Mouse (Mus musculus) limb, embryonic 14.5 days (tissue): ENCODE measurements around the gene Zmat1. TPM values are rescaled to one million over a fixed set of nuclear protein-coding genes. Genes with fewer than 3 reads are reported as not detected.

ENCODE experiments used
- ATAC-seq: fragments of 200-750 bp; cut with Nextera tagmentation; 2 replicates; pipeline ENCODE4 v1.8.0; 2017; ENCODE audit warnings: low read depth, moderate number of reproducible peaks, moderate TSS enrichment; ENCODE audit not compliant: low FRiP score
- DNase-seq: peaks from one replicate; pipeline ENCODE4 v3.0.0-alpha.2; 2015; ENCODE audit warnings: low spot score
- H3K27ac ChIP-seq: fragments of 300-500 bp; sonication (generic); replicated peaks from 2 replicates; pipeline ENCODE4 v1.5.1; 2014; ENCODE audit warnings: low read depth, mild to moderate bottlenecking, low read length, moderate library complexity, mixed read lengths
- H3K27me3 ChIP-seq: fragments of 300-500 bp; sonication (generic); 2 replicates; pipeline ENCODE4 v1.6.1; 2014; ENCODE audit warnings: low read length, mixed read lengths; ENCODE audit not compliant: control insufficient read depth, insufficient read depth
- H3K36me3 ChIP-seq: fragments of 300-500 bp; sonication (generic); 2 replicates; pipeline ENCODE4 v1.6.1; 2014; ENCODE audit warnings: mild to moderate bottlenecking, low read length, moderate library complexity, mixed read lengths; ENCODE audit not compliant: control insufficient read depth, insufficient read depth
- H3K4me1 ChIP-seq: fragments of 300-500 bp; sonication (generic); 2 replicates; pipeline ENCODE4 v1.6.1; 2014; ENCODE audit warnings: antibody characterized with exemption, low read length, mixed read lengths; ENCODE audit not compliant: control insufficient read depth, insufficient read depth
- H3K4me2 ChIP-seq: fragments of 300-500 bp; sonication (generic); replicated peaks from 2 replicates; pipeline ENCODE4 v1.6.1; 2014; ENCODE audit warnings: low read depth, mild to moderate bottlenecking, low read length, moderate library complexity; ENCODE audit not compliant: severe bottlenecking
- H3K4me3 ChIP-seq: fragments of 300-500 bp; sonication (generic); replicated peaks from 2 replicates; pipeline ENCODE4 v1.5.1; 2014; ENCODE audit warnings: low read length
- H3K9ac ChIP-seq: fragments of 300-500 bp; sonication (generic); 2 replicates; pipeline ENCODE4 v1.6.1; 2014; ENCODE audit warnings: mild to moderate bottlenecking, low read depth, low read length, moderate library complexity; ENCODE audit not compliant: severe bottlenecking
- H3K9me3 ChIP-seq: fragments of 300-500 bp; sonication (generic); 2 replicates; pipeline ENCODE4 v1.6.1; 2016; ENCODE audit warnings: low read length; ENCODE audit not compliant: control insufficient read depth
- POLR2A ChIP-seq: fragments of 200-500 bp; IDR thresholded peaks from 2 replicates; pipeline ENCODE4 v1.8.0; 2012; ENCODE audit warnings: inconsistent platforms, mild to moderate bottlenecking, moderate library complexity, borderline replicate concordance; ENCODE audit not compliant: insufficient read depth, insufficient read length; ENCODE audit errors: extremely low read depth
- WGBS: fragments of 180-500 bp; shearing (Covaris S2); extraction: QIAGEN DNeasy Blood & Tissue Kit; methylation state at CpG from one replicate; pipeline ENCODE4 v1.1.7; 2014; 5-methylcytosine and 5-hydroxymethylcytosine counted together
- polyA plus RNA-seq, 2 experiments: library from polyadenylated mRNA; depleted of rRNA in 1 of 2; stranded (reverse) in 1 of 2; unstranded in 1 of 2; fragments of >200 nt; fragmentation: Nextera tagmentation in 1 of 2; extraction: Ambion mirVana in 1 of 2; gene quantifications; 2 replicates each; pipeline versions ENCODE4 v1.2.1 to v1.2.3; 2012 to 2014

The Zmat1 gene
- polyA plus RNA-seq, 2 experiments: 4.0 to 6.5 TPM

DNA sequence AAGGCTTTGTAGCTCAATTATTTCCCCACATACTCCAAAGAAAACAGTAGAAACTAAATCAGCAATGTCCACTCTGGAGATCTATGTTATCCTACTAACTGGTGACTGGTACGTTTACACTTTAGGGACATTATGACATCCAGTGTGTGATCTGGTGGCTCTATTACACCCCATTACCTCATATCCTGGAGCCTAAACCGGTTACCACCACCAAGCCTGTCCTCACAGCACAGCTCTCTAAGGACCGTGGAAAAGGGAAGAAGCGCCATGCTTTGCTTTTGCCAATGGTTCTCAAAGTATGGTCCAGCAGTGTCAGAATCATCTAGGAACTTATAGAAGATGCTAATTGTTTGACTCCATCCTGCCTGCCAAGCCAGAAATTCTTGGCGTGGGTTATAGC lies 79.1 kb downstream of the Zmat1 start:
- DNase-seq (no peak), ATAC-seq (no peak)
- H3K9me3 ChIP-seq: no peaks in the 10 kb centered on the region
- no peaks in the 10 kb centered on the region for H3K36me3 ChIP-seq
- no peaks in the 10 kb centered on the region for H3K27me3 ChIP-seq
- WGBS: 71% methylated on average over 5 of the region's 5 CpGs
- no peaks in the 10 kb centered on the region for H3K4me1 ChIP-seq
- no peak for TF ChIP-seq POLR2A
- H3K4me2 ChIP-seq: no peak overlapping the region
- H3K4me3 ChIP-seq: no peak overlapping the region
- no peak overlapping the region for H3K27ac ChIP-seq
- no peak overlapping the region for H3K9ac ChIP-seq

DNA sequence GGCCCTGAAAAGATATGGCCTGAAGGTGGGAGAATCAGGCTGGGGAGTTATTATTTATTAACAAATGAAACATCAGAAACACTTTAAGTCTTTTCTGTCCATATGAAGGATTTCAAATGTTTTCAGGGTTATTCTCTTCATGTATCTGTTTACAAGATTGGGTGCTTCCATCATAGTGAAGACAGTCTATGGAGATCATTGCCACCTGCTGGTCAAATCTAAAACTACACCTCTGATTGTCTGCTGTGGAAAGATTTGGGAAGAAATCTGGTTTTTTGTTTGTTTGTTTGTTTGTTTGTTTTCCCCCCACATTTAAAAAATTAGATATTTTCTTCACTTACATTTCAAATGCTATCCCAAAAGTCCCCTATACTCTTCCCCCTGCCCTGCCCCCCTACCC lies 84.0 kb downstream of the Zmat1 start:
- TF ChIP-seq POLR2A: no peak

GRCm38 (mm10) chrX:134923675-134924424 lies 85.2 kb downstream of the Zmat1 start:
- no peak overlapping the region for H3K4me3 ChIP-seq
- H3K4me2 ChIP-seq: no peak overlapping the region
- 58% methylated on average over 7 of the region's 7 CpGs for WGBS
- DNase-seq (peak; percentile 4), ATAC-seq (no peak)
- no peaks in the 10 kb centered on the region for H3K27me3 ChIP-seq
- no peak for TF ChIP-seq POLR2A
- no peak overlapping the region for H3K9ac ChIP-seq
- no peaks in the 10 kb centered on the region for H3K36me3 ChIP-seq
- 0 out of 2 replicates have a peak overlapping the region, but pooled peaks have one; percentile 1 for H3K27ac ChIP-seq
- H3K4me1 ChIP-seq: no peaks in the 10 kb centered on the region
- H3K9me3 ChIP-seq: no peaks in the 10 kb centered on the region

More for the DNA sequence above, 84.0 kb downstream of the Zmat1 start:
- no peaks in the 10 kb centered on the region for H3K9me3 ChIP-seq
- no peaks in the 10 kb centered on the region for H3K4me1 ChIP-seq
- DNase-seq (peak; percentile 39), ATAC-seq (no peak)
- no peak overlapping the region for H3K27ac ChIP-seq
- H3K4me2 ChIP-seq: no peak overlapping the region
- no peaks in the 10 kb centered on the region for H3K27me3 ChIP-seq
- no peaks in the 10 kb centered on the region for H3K36me3 ChIP-seq
- H3K9ac ChIP-seq: no peak overlapping the region
- no peak overlapping the region for H3K4me3 ChIP-seq

Other genes starting within 250 kb of the Zmat1 start
- gene Armcx2, start 200.0 kb downstream of the Zmat1 start, polyA plus RNA-seq (2012; rRNA removed): 92.5 and 93.3 TPM in 2 replicates
- gene Armcx2, start 200.0 kb downstream of the Zmat1 start, polyA plus RNA-seq (2014; fragmentation: Nextera tagmentation; extraction: Ambion mirVana): 83.8 and 86.0 TPM in 2 replicates
- 0.40 and 0.52 TPM in 2 replicates for gene Nxf2, start 44.5 kb downstream of the Zmat1 start, polyA plus RNA-seq (2012; rRNA removed)
- 0.70 and 0.88 TPM in 2 replicates for gene Nxf2, start 44.5 kb downstream of the Zmat1 start, polyA plus RNA-seq (2014; fragmentation: Nextera tagmentation; extraction: Ambion mirVana)
- 0.03 TPM in 1 of 2 replicates, not detected in the other for gene Gm15023, start 168.4 kb upstream of the Zmat1 start, polyA plus RNA-seq (2012; rRNA removed)
- not detected in 2 replicates for gene Gm15023, start 168.4 kb upstream of the Zmat1 start, polyA plus RNA-seq (2014; fragmentation: Nextera tagmentation; extraction: Ambion mirVana)
- 6.0 and 15.0 TPM in 2 replicates for gene Tceal6, start 201.5 kb upstream of the Zmat1 start, polyA plus RNA-seq (2012; rRNA removed)
- 3.5 and 4.6 TPM in 2 replicates for gene Tceal6, start 201.5 kb upstream of the Zmat1 start, polyA plus RNA-seq (2014; fragmentation: Nextera tagmentation; extraction: Ambion mirVana)